8 mouse cellular contexts compared by ENCODE assay signal in the genomic region with DNA sequence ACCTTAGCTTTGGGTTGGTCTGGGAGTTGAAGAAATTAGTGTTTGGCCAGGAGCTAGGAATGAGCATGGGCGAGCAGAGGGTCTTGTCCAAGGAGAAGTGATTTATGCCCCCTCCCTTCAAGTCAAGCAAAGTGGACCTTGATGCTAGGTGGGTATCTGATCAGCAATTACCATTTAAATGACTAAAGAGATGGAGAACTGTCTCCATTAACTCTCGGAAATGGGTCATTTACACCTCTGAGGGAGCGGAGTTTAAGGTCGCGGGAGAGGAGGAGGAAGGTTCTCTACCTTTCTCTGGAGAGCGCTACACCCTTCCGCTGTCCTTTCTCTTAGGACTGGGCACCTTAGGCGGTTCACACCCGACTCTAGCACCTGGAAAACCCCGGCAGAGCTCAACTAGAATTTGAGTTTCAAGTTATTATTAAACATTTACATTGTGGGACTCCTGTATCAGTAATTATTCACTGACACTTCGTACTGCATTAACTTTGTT. TPM values are rescaled to one million over a fixed set of nuclear protein-coding genes. Genes with fewer than 3 reads are reported as not detected.
DNase-seq lines count a peak whose midpoint lies in the region; ATAC-seq lines count a peak whose summit lies in the region.

Gene Ntn1 (minus strand): TSS at position 97 of the 493 bp plus-strand sequence.

- H3K36me3 ChIP-seq in heart, embryonic 16.5 days (ENCODE audit: control insufficient read depth, insufficient read depth), result no peaks in the 10 kb centered on the region
- no peaks in the 10 kb centered on the region for H3K36me3 ChIP-seq in liver, embryonic 15.5 days (replicated peaks)

- no peak for DNase-seq in heart, adult 18-20 months
- DNase-seq in heart, adult 9 months (ENCODE audit: low spot score in 2 of 2), result no peak
- DNase-seq in adrenal gland, postnatal 10 days, result no peak
- DNase-seq in B cell, adult 2 months, result no peak
- no peak for DNase-seq in layer of hippocampus, postnatal 14 days (ENCODE audit: low spot score in 2 of 2)

- H3K27ac ChIP-seq in heart, embryonic 16.5 days (ENCODE audit: low read length), result peak within 1 kb of the TSS; percentile 60
- no peak within 1 kb of the TSS for H3K27ac ChIP-seq in liver, embryonic 15.5 days (replicated peaks)

- peaks cover 6% of the 10 kb centered on the region for H3K4me1 ChIP-seq in heart, embryonic 16.5 days (ENCODE audit: control insufficient read depth, insufficient read depth, low read length)
- H3K4me1 ChIP-seq in liver, embryonic 15.5 days (replicated peaks), result 0 out of 2 replicates have a peak, but pooled peaks cover 2% of the 10 kb centered on the region

- peak within 1 kb of the TSS; percentile 78 for H3K9ac ChIP-seq in heart, embryonic 16.5 days (ENCODE audit: low read length)
- no peak within 1 kb of the TSS for H3K9ac ChIP-seq in liver, embryonic 15.5 days

- no peaks in the 10 kb centered on the region for H3K9me3 ChIP-seq in heart, embryonic 16.5 days (replicated peaks; ENCODE audit: control insufficient read depth, low read length)
- H3K9me3 ChIP-seq in liver, embryonic 15.5 days (replicated peaks), result no peaks in the 10 kb centered on the region

- ATAC-seq in heart, embryonic 16.5 days (replicated peaks; ENCODE audit: extremely low read depth, insufficient read depth, low FRiP score), result no peak
- ATAC-seq in liver, embryonic 15.5 days (ENCODE audit: insufficient read depth), result no peak
- no peak for ATAC-seq in erythroblast, adult 5-6 weeks (replicated peaks; ENCODE audit: low FRiP score, poor library complexity, severe bottlenecking)

- H3K27me3 ChIP-seq in heart, embryonic 16.5 days (ENCODE audit: control insufficient read depth, insufficient read depth, low read length), result peaks cover 48% of the 10 kb centered on the region
- H3K27me3 ChIP-seq in liver, embryonic 15.5 days, result peaks cover 86% of the 10 kb centered on the region

- WGBS in heart, embryonic 16.5 days, result 22% methylated on average over 11 of the region's 11 CpGs
- 3% methylated on average over 11 of the region's 11 CpGs for WGBS in liver, embryonic 15.5 days (ENCODE audit: insufficient replicate concordance)

- H3K4me2 ChIP-seq in heart, embryonic 16.5 days (ENCODE audit: low read depth, low read length), result peak within 1 kb of the TSS; percentile 94
- peak within 1 kb of the TSS; percentile 54 for H3K4me2 ChIP-seq in liver, embryonic 15.5 days

- peak within 1 kb of the TSS; percentile 63 for H3K4me3 ChIP-seq in heart, embryonic 16.5 days (ENCODE audit: low read length)
- H3K4me3 ChIP-seq in liver, embryonic 15.5 days (replicated peaks), result peak within 1 kb of the TSS; percentile 18; the same call in 1 of the 2 replicates

RNA-seq across cellular contexts. Expression of gene Ntn1, which starts in this region (rescaled TPM):
- 10 to 100 TPM; 72.7 to 76.0 TPM for total RNA-seq in heart, adult 18-20 months (2021)
- 10 to 100 TPM; 11.0 TPM for total RNA-seq in adrenal gland, postnatal 10 days (2021)
- polyA plus RNA-seq in heart, embryonic 16.5 days (2015; fragmentation: Nextera tagmentation; extraction: Ambion mirVana), result 17.7 and 21.3 TPM in 2 replicates
- polyA plus RNA-seq in liver, embryonic 15.5 days (2015; fragmentation: Nextera tagmentation; extraction: Ambion mirVana), result 0.15 and 0.25 TPM in 2 replicates
- total RNA-seq in erythroblast, adult 5-6 weeks (2015; ENCODE audit: low replicate concordance), result not detected in 2 replicates
- total RNA-seq in erythroblast, adult 5-6 weeks (2017; ENCODE audit: low replicate concordance), result not detected in 2 replicates
- total RNA-seq in layer of hippocampus, postnatal 14 days (2021), result 1 to 10 TPM; 7.1 to 7.4 TPM

Comparison
In these comparisons a context has a peak if more than half of its experiments do, and no peak if none do; other contexts are left out.
1. RNA of gene Ntn1 (total RNA-seq): 72.7 to 76.0 TPM in heart, adult 18-20 months, 11.0 TPM in adrenal gland, postnatal 10 days and 7.1 to 7.4 TPM in layer of hippocampus, postnatal 14 days; not detected in erythroblast, adult 5-6 weeks; every median in the first group is over 4 times any median in the second.
2. RNA of gene Ntn1 (total RNA-seq): 72.7 to 76.0 TPM in heart, adult 18-20 months; 11.0 TPM in adrenal gland, postnatal 10 days and 7.1 to 7.4 TPM in layer of hippocampus, postnatal 14 days; every median in the first group is over 4 times any median in the second.
3. RNA of gene Ntn1 (polyA plus RNA-seq): 17.7 to 21.3 TPM in heart, embryonic 16.5 days; 0.15 to 0.25 TPM in liver, embryonic 15.5 days; every median in the first group is over 10 times any median in the second.